Mouse (Mus musculus) layer of hippocampus, adult 11-12 months (tissue): ENCODE data around the gene Ppm1j.

ENCODE experiments used
- DNase-seq: peaks from one replicate; pipeline ENCODE4 v3.0.0; 2022; ENCODE audit warnings: low spot score

The Ppm1j gene

DNA sequence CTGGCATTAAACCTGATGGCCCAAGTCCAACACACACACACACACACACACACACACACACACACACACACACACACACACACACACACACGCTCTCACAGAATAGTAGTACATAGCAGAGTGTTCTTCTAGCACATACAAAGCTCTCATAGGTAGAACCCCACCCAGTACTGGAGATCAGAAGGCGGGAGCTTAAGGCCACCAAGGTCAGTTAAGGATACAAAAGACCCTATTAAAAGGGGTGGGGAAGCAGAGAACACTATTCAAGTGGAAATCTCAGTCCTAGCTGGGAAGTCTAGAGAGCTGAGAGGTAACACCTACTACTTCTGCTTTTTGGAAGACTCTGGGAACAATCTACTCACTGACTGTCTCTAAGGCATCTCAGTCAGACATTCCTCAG, 34.5 kb downstream of the Ppm1j start:
- no peak for DNase-seq

DNA sequence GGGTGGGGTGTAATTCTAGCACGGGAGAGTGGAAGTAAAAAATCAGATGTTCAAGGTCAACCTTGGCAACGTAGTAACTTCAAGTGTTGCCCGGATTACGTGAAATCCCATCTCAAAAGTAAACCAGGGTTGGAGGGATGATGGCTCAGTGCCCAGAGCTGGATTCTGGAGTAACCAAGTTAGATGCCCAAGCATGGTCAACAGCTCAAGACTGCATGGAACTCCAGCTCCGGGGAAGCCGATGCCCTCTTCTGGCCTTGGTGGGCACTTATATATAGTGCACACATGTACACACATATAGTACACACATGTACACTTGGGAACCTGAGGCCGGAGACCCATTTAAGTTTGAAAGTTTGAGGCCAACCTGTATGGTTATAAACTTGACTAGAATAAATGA, 35.3 kb downstream of the Ppm1j start:
- DNase-seq: no peak

DNA sequence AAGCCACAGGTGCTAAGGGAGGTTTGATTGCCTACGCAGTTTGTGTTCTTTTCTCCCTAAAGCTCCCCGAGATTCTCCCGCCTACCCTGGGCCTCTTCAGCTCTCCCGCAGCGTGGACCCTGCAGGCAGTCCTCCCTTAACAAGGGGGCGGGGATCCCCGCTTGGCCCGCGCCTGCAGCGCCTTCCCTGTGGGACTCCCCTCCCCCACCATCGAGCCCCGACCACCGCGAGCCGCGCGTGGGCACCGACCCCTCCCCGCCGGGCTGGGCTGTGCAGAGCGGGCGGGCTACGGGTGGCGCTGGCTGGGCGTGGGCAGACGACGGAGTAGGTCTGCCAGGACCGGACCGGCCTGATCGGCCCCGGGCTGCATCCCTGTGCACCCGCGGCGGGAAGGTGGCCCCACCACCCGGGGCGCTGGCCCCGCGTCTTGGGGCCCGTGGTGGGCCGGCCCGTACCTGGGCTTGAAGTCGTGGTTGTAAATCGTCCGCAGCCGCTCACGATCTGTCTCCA, 36.7 kb downstream of the Ppm1j start:
- peak; percentile 48 for DNase-seq

DNA sequence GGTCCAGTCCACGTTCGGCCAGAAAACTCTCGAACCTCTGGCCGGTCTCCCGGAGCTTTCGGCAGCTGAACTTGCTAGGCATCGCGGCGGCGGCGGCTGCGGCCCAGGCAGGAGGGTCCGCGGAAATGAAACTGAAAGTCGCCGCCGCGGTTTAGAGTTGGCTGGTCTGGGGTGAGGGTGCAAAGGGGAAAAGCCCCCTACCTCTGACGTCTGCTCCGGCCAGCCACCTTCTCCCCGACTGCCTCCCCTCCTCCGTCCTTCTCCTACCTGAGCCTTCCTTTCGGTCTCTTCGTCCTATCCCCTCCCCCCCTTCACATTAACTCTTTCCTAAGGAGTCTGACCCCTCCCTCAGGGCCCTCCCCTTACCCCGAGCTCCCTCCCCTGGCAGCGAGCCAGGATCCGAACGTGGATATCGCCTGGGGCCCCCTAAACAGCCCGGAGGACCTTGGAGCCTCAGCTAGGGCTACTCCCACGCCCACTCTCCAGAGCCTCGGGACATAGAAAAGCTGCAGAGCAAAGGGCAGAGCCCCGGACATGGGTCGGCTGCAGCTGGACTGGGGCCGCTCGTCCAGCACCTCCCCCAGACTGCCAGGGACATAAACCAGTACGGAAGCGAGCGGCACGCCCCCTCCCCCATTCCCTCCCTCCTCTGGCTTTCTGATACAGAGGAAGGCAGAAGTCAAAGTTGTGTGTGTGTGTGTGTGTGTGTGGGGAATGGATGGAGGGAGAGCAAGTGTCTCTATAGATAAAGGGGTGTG, 37.3 kb downstream of the Ppm1j start, which contains the start of gene Mov10:
Gene Mov10, minus strand, starts transcription at position 573 of the 758 bp plus-strand sequence.
- peak; percentile 53 for DNase-seq

DNA sequence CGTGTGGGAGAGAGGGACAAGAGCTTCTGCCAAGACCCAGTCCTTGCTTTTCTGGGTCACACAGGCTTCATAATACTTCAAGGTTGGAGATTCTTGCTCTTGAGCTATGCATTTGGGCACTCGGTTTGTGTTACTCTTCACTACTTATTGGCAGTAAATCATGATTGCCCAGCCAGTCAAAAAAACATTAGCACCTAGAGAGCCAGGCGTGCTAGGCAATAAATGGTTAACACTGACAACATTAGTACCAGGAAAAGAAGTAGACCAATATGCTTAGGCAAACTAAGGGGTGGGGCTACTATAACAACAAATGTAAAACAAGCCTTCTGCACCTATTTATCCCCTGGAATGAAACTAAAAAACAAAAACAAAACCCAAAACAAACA, 37.9 kb downstream of the Ppm1j start:
- no peak for DNase-seq

DNA sequence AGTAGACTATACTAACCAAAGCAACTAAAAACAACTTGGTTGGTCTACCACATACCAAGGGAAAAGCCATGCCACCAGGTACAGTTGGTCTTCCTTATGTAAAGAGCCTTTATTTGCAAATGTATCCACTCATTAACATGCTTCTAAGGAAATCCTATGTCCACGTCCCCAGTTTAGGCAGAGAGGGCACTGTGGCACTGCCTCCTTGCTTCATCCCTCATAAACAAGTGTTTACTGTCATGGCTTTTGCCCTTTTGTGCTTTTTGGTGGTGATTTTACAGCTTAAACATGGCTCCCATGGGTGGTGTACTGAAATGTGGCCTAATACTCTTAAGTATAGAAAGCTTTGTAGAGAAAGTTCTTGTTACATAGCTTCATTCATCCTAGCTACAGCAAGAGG, 39.6 kb downstream of the Ppm1j start:
- no peak for DNase-seq

DNA sequence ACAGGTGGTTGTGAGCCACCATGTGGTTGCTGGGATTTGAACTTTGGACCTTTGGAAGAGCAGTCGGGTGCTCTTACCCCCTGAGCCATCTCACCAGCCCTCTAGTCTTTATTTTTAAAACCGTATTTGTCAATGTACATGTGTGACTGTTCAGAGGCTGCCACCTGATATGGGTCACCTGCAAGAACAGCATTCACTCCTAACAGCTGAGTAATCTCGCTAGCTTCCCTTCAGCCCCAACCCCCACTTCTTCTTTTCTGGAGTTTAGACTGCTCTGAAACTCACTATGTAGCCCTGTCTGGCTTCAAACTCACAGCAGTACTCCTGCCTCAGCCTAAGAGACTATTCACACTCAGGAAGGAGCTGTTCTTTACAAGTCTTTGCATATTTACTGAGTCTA, 41.6 kb downstream of the Ppm1j start:
- DNase-seq: no peak
